Mouse (Mus musculus) E14TG2a.4 (cell line): ENCODE measurements around the gene Ifng.

Experiments
- H3K27me3 ChIP-seq: 2 replicates; pipeline ENCODE4 v1.6.1; 2014; ENCODE audit warnings: low read length, control low read depth; ENCODE audit not compliant: insufficient read depth
- H3K36me3 ChIP-seq: 2 replicates; pipeline ENCODE4 v1.6.1; 2014; ENCODE audit warnings: low read length, control low read depth; ENCODE audit not compliant: insufficient read depth
- H3K4me1 ChIP-seq: replicated peaks from 2 replicates; pipeline ENCODE4 v1.6.1; 2014; ENCODE audit warnings: low read depth, low read length, control low read depth
- H3K4me3 ChIP-seq: replicated peaks from 2 replicates; pipeline ENCODE4 v1.5.1; 2014; ENCODE audit warnings: mild to moderate bottlenecking, low read length
- H3K9me3 ChIP-seq: 2 replicates; pipeline ENCODE4 v1.6.1; 2014; ENCODE audit warnings: low read length, control low read depth
- CTCF ChIP-seq: conservative IDR thresholded peaks from 2 replicates; pipeline ENCODE4 v1.5.1; 2014; ENCODE audit warnings: low read length
- NANOG ChIP-seq: IDR thresholded peaks from 2 replicates; pipeline ENCODE4 v1.6.1; 2014; ENCODE audit warnings: borderline replicate concordance, low read length, mixed read lengths
- POU5F1 ChIP-seq: IDR thresholded peaks from 2 replicates; pipeline ENCODE4 v1.6.1; 2014; ENCODE audit warnings: low read length, borderline replicate concordance

Ifng gene

GRCm38 (mm10) chr10:118494109-118494508 is 53.3 kb downstream of the Ifng start:
- Histone ChIP-seq H3K4me1 (no peaks in the 10 kb centered on the region), H3K27me3 (no peaks in the 10 kb centered on the region), H3K36me3 (no peaks in the 10 kb centered on the region), H3K4me3 (no peak overlapping the region), H3K9me3 (no peaks in the 10 kb centered on the region)
- TF ChIP-seq NANOG (no peak), POU5F1 (no peak), CTCF (no peak)

- Histone ChIP-seq H3K27me3 (no peaks in the 10 kb centered on the region), H3K36me3 (no peaks in the 10 kb centered on the region), H3K9me3 (no peaks in the 10 kb centered on the region), H3K4me3 (no peak overlapping the region), H3K4me1 (no peaks in the 10 kb centered on the region)
- TF ChIP-seq NANOG (no peak), POU5F1 (no peak), CTCF (no peak)
These were observed 54.5 kb downstream of the Ifng start for GRCm38 (mm10) chr10:118495362-118495761.
